Mouse (Mus musculus): Measurements from ENCODE around the gene Fchsd2.

Gene Fchsd2

GRCm38 (mm10) chr7:101272466-101273160 lies 179.9 kb downstream of the Fchsd2 start:
- H3K9me3 ChIP-seq (ENCODE audit: low read length) = no peaks in the 10 kb centered on the region

GRCm38 (mm10) chr7:101282721-101283120 lies 190.1 kb downstream of the Fchsd2 start:
- Histone ChIP-seq H3K36me3 (ENCODE audit: insufficient read depth, low read length) (peaks cover 42% of the 10 kb centered on the region), H3K9me3 (ENCODE audit: low read length) (no peaks in the 10 kb centered on the region)

More at GRCm38 (mm10) chr7:101272466-101273160, 179.9 kb downstream of the Fchsd2 start:
- no peak overlapping the region for H3K4me3 ChIP-seq (replicated peaks; ENCODE audit: low read length)
- peaks cover 32% of the 10 kb centered on the region for H3K36me3 ChIP-seq (ENCODE audit: insufficient read depth, low read length)
- no peak for TF ChIP-seq NANOG (IDR thresholded peaks at IDR 0.05; ENCODE audit: borderline replicate concordance, low read length)
- TF ChIP-seq CTCF (conservative IDR thresholded peaks at IDR 0.05; ENCODE audit: low read length) = no peak
- no peak for TF ChIP-seq POU5F1 (IDR thresholded peaks at IDR 0.05; ENCODE audit: borderline replicate concordance, low read length)
- H3K27me3 ChIP-seq (ENCODE audit: insufficient read depth, low read length) = no peaks in the 10 kb centered on the region
- no peaks in the 10 kb centered on the region for H3K4me1 ChIP-seq (replicated peaks; ENCODE audit: low read depth, low read length)

GRCm38 (mm10) chr7:101284504-101284903 lies 191.8 kb downstream of the Fchsd2 start:
- Histone ChIP-seq H3K27me3 (ENCODE audit: insufficient read depth, low read length) (no peaks in the 10 kb centered on the region), H3K4me1 (replicated peaks; ENCODE audit: low read depth, low read length) (peaks cover 23% of the 10 kb centered on the region), H3K36me3 (ENCODE audit: insufficient read depth, low read length) (peaks cover 43% of the 10 kb centered on the region), H3K4me3 (replicated peaks; ENCODE audit: low read length) (no peak overlapping the region), H3K9me3 (ENCODE audit: low read length) (no peaks in the 10 kb centered on the region)
- TF ChIP-seq CTCF (conservative IDR thresholded peaks at IDR 0.05; ENCODE audit: low read length) = no peak

More at GRCm38 (mm10) chr7:101282721-101283120, 190.1 kb downstream of the Fchsd2 start:
- H3K4me3 ChIP-seq (replicated peaks; ENCODE audit: low read length) = 0 out of 2 replicates have a peak overlapping the region, but pooled peaks have one; percentile 32
- H3K4me1 ChIP-seq (replicated peaks; ENCODE audit: low read depth, low read length) = peaks cover 23% of the 10 kb centered on the region
- TF ChIP-seq POU5F1 (IDR thresholded peaks at IDR 0.05; ENCODE audit: borderline replicate concordance, low read length) = no peak
- TF ChIP-seq CTCF (conservative IDR thresholded peaks at IDR 0.05; ENCODE audit: low read length) = no peak
- TF ChIP-seq NANOG (IDR thresholded peaks at IDR 0.05; ENCODE audit: borderline replicate concordance, low read length) = no peak
- H3K27me3 ChIP-seq (ENCODE audit: insufficient read depth, low read length) = no peaks in the 10 kb centered on the region

- Histone ChIP-seq H3K36me3 (ENCODE audit: insufficient read depth, low read length) (peaks cover 56% of the 10 kb centered on the region), H3K4me1 (replicated peaks; ENCODE audit: low read depth, low read length) (peaks cover 15% of the 10 kb centered on the region), H3K4me3 (replicated peaks; ENCODE audit: low read length) (no peak overlapping the region), H3K9me3 (ENCODE audit: low read length) (no peaks in the 10 kb centered on the region), H3K27me3 (ENCODE audit: insufficient read depth, low read length) (no peaks in the 10 kb centered on the region)
- TF ChIP-seq NANOG (IDR thresholded peaks at IDR 0.05; ENCODE audit: borderline replicate concordance, low read length) = no peak
- no peak for TF ChIP-seq CTCF (conservative IDR thresholded peaks at IDR 0.05; ENCODE audit: low read length)
- no peak for TF ChIP-seq POU5F1 (IDR thresholded peaks at IDR 0.05; ENCODE audit: borderline replicate concordance, low read length)
Measured at GRCm38 (mm10) chr7:101286891-101287290, 194.2 kb downstream of the Fchsd2 start.

- no peaks in the 10 kb centered on the region for H3K27me3 ChIP-seq (ENCODE audit: insufficient read depth, low read length)
- H3K4me1 ChIP-seq (replicated peaks; ENCODE audit: low read depth, low read length) = peaks cover 6% of the 10 kb centered on the region
- no peak overlapping the region for H3K4me3 ChIP-seq (replicated peaks; ENCODE audit: low read length)
- TF ChIP-seq POU5F1 (IDR thresholded peaks at IDR 0.05; ENCODE audit: borderline replicate concordance, low read length) = no peak
- no peak for TF ChIP-seq CTCF (conservative IDR thresholded peaks at IDR 0.05; ENCODE audit: low read length)
- TF ChIP-seq NANOG (IDR thresholded peaks at IDR 0.05; ENCODE audit: borderline replicate concordance, low read length) = no peak
- H3K36me3 ChIP-seq (ENCODE audit: insufficient read depth, low read length) = peaks cover 56% of the 10 kb centered on the region
- H3K9me3 ChIP-seq (ENCODE audit: low read length) = no peaks in the 10 kb centered on the region
Measured at GRCm38 (mm10) chr7:101287820-101288219, 195.2 kb downstream of the Fchsd2 start.

GRCm38 (mm10) chr7:101288436-101288835 lies 195.8 kb downstream of the Fchsd2 start:
- TF ChIP-seq CTCF (conservative IDR thresholded peaks at IDR 0.05; ENCODE audit: low read length) (peak; percentile 82), POU5F1 (IDR thresholded peaks at IDR 0.05; ENCODE audit: borderline replicate concordance, low read length) (no peak), NANOG (IDR thresholded peaks at IDR 0.05; ENCODE audit: borderline replicate concordance, low read length) (no peak)
- Histone ChIP-seq H3K4me1 (replicated peaks; ENCODE audit: low read depth, low read length) (no peaks in the 10 kb centered on the region; the same call in 1 of the 2 replicates), H3K36me3 (ENCODE audit: insufficient read depth, low read length) (peaks cover 50% of the 10 kb centered on the region), H3K27me3 (ENCODE audit: insufficient read depth, low read length) (no peaks in the 10 kb centered on the region), H3K4me3 (replicated peaks; ENCODE audit: low read length) (no peak overlapping the region), H3K9me3 (ENCODE audit: low read length) (no peaks in the 10 kb centered on the region)

GRCm38 (mm10) chr7:101290401-101290800 lies 197.7 kb downstream of the Fchsd2 start:
- Histone ChIP-seq H3K36me3 (ENCODE audit: insufficient read depth, low read length) (peaks cover 37% of the 10 kb centered on the region), H3K27me3 (ENCODE audit: insufficient read depth, low read length) (0 out of 2 replicates have a peak, but pooled peaks cover under 1% of the 10 kb centered on the region), H3K9me3 (ENCODE audit: low read length) (no peaks in the 10 kb centered on the region), H3K4me1 (replicated peaks; ENCODE audit: low read depth, low read length) (peaks cover 7% of the 10 kb centered on the region), H3K4me3 (replicated peaks; ENCODE audit: low read length) (no peak overlapping the region)
- TF ChIP-seq NANOG (IDR thresholded peaks at IDR 0.05; ENCODE audit: borderline replicate concordance, low read length) = no peak
- TF ChIP-seq POU5F1 (IDR thresholded peaks at IDR 0.05; ENCODE audit: borderline replicate concordance, low read length) = no peak

GRCm38 (mm10) chr7:101291211-101291610 lies 198.5 kb downstream of the Fchsd2 start:
- H3K36me3 ChIP-seq (ENCODE audit: insufficient read depth, low read length) = peaks cover 33% of the 10 kb centered on the region
- H3K27me3 ChIP-seq (ENCODE audit: insufficient read depth, low read length) = peaks cover 8% of the 10 kb centered on the region
- H3K4me3 ChIP-seq (replicated peaks; ENCODE audit: low read length) = no peak overlapping the region
- H3K9me3 ChIP-seq (ENCODE audit: low read length) = no peaks in the 10 kb centered on the region
- no peak for TF ChIP-seq POU5F1 (IDR thresholded peaks at IDR 0.05; ENCODE audit: borderline replicate concordance, low read length)
- TF ChIP-seq CTCF (conservative IDR thresholded peaks at IDR 0.05; ENCODE audit: low read length) = no peak
- TF ChIP-seq NANOG (IDR thresholded peaks at IDR 0.05; ENCODE audit: borderline replicate concordance, low read length) = no peak
- H3K4me1 ChIP-seq (replicated peaks; ENCODE audit: low read depth, low read length) = peaks cover 15% of the 10 kb centered on the region

GRCm38 (mm10) chr7:101291641-101292040 lies 199.0 kb downstream of the Fchsd2 start:
- H3K36me3 ChIP-seq (ENCODE audit: insufficient read depth, low read length) = peaks cover 29% of the 10 kb centered on the region
- H3K4me3 ChIP-seq (replicated peaks; ENCODE audit: low read length) = no peak overlapping the region
- no peaks in the 10 kb centered on the region for H3K9me3 ChIP-seq (ENCODE audit: low read length)
- H3K4me1 ChIP-seq (replicated peaks; ENCODE audit: low read depth, low read length) = peaks cover 18% of the 10 kb centered on the region
- TF ChIP-seq CTCF (conservative IDR thresholded peaks at IDR 0.05; ENCODE audit: low read length) = no peak
- no peak for TF ChIP-seq POU5F1 (IDR thresholded peaks at IDR 0.05; ENCODE audit: borderline replicate concordance, low read length)
- no peak for TF ChIP-seq NANOG (IDR thresholded peaks at IDR 0.05; ENCODE audit: borderline replicate concordance, low read length)
- peaks cover 13% of the 10 kb centered on the region for H3K27me3 ChIP-seq (ENCODE audit: insufficient read depth, low read length)
